Mouse (Mus musculus) urinary bladder, postnatal 14 days (tissue): ENCODE measurements around the gene Efnb2.

ENCODE experiments used
- DNase-seq: peaks from one replicate; pipeline ENCODE4 v3.0.0; 2021; ENCODE audit warnings: low spot score

Efnb2 gene

DNA sequence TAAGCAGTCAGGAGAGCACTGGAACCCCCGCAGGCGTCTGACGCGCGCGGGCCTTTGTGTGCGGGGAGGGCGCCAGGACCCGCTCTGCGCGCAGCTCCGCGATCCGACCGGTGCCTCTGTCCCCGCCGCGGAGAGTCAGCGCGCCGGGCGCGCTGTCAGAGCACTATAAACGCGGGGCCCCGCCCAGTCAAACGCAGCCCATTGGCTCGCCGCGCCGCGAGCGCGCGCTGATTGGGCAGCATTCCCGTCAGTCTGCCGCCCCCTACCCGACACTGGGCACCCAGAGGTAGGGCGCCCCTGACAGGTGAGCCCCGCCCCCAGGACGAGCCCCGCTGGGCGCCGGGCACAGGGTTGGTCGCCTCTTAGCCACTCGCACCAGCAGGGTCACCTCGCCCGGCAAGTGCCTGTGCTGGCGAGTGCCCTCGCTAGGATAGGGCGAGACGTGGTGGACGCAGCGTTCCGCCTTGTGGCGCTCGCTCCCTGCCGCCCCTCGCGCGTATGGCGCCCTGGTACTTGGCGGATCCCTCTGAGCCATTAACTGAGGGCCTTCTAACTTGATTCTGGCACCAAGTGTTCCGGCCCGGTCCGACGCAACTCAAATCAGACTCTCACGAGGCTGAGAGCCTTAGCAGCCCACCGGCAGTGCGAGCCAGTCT is at the start of gene Efnb2:
Gene Efnb2 (minus strand): TSS at position 140 of the 656 bp plus-strand sequence.
- DNase-seq, result peak; percentile 97

DNA sequence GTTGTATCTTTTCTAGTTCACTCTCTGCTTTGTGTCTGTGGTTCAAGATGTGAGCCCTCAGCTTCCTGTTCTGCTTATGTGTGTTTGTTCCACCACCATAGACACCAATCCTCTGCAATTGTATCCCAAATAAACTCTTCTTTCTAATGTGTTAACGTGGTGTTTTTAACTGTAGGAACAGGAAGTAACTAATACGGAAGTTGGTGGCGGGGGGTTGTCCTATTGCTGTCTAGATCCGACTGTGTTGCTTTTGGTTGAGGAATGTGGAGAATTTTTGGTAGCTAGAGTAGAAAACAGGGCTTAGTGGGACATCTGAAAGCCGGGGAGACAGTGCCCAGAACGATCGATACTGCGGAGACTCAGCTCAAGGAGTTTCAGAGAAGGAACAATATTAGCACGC is 43.8 kb upstream of the Efnb2 start:
- DNase-seq, result no peak

DNA sequence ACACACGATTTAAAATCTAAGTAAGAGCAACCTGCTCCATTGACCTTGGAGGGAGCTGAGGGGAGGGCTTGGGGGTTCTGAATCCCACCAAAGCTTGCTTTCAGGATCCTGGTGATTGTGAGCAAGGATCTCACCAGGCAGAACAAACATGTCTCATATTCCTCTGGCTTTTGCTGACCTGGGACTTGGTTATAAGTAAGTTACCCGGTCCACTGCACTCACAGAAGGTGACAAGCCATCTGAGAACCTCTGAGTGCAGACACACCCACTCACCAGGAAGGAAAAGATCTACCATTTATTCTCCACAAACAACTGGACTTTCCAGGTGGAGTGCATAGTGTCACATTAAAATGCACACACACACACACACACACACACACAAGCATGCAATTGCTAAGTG is 42.6 kb upstream of the Efnb2 start:
- no peak for DNase-seq

DNA sequence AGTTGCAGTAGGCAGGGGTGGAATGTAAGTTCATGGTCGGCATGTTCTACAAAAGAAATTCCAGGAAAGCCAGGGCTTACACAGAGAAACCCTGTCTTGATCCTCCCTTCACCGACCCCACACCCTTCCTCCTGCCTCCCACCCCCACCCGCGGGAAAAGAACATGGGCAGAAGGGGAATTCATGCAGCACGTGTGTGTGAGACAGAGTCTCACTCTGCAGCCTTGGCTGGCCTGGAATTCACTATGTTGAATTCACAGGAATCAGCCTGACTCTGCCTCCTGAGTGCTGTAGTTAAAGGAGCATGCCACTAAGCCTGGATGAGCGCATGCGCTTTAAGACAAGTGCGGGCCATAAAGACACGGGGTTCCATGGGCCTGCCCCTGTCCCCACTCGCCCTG is 39.8 kb upstream of the Efnb2 start:
- no peak for DNase-seq

DNA sequence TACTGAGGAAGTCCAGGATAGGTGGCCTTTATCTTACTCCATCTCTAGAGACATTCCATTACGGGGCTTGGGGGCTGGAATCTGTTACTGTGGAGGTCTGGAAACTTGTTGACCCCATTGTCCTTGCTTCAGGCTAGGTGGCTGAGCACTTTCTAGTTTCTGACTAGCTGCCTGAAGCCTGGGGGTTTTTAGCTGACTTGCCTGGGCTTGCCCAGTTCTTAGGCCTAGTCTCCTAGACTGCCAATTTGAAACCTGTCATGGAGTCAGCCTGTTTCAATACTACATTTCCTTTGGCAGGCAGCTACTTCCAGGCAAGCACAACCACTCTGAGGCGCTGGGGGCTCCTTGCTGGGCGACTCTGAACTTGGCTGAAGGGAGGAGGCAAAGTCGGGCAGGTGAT is 39.2 kb upstream of the Efnb2 start:
- no peak for DNase-seq

DNA sequence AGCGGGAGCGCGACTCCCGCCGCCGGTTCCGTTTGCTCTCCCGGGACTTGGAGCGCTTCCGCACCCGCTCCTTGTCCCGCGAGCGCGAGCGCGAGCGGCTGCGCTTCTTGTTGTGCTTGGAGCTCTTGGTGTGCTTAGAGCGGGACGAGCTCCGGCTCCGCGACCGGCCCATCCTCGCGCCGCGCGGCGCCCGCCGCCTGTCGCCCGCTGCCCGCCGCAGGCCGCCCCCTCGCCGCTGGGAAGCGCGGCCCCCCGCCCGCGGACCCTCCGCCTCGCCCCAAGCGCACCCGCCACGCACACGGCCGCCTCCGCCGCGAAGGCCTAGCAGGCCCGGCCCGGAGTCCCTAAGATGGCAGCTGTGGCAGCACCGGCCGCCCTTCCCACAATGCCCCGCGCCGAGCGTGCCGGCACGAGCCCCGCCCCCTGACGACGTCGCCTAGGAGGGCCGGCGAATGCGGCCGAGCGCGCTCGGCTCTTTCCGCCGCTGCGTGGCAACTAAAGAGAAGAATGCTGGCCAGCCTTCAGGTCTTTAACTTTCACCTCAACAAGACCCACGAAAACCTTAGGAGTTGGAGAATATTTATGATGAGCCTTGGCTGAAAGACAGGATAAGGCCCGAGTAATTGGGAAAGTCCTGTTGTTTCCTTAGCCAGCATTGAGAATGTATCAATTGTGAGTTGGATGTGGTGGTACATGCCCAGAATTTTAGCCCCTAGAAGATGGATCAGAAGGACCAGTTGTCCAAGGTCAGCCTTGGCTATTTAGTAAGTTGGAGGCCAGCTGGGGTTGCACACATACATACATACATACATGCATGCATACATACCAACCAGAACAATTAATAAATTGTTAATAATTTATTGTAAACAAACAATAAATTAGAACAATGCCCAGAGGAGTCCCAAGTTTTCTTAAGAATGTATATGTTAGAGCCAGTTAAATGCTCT is 29.4 kb upstream of the Efnb2 start, which contains the start of gene Arglu1:
Gene Arglu1 (minus strand): TSS at position 376 of the 947 bp plus-strand sequence.
- peak; percentile 97 for DNase-seq

DNA sequence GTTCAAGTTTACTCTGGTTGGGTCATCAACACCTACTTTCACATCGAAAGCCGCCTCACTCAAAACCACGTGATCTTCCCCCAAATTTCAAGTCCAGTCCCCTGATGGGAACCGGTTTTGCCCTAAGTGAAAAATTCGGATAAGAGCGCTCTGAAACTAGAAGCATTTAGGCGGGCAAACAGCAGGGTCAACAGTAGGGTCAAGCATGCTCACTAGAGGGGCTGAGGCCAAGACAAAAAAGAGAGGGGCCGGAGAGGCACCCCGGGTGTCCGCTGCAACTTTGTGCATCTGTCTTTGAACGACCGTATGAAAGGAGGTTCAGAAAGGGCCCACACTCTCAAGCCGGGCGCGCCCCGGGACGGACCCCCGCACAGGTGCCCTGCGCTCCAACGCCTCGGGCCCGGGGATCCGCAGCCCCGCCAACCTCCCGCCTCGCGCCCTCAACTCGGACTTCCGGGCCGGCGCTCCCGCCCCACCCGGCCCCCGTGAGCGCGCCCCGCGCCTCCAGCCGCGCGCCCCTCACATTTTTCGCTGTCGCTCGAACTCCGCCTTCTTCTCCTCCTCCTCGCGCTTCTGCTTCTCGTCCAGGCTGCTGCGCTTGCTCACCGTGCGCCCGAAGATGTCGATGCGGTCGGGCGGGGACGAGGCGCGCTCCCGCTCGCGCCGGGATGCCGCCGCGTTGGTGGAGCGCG is 28.6 kb upstream of the Efnb2 start:
- DNase-seq, result peak; percentile 70

DNA sequence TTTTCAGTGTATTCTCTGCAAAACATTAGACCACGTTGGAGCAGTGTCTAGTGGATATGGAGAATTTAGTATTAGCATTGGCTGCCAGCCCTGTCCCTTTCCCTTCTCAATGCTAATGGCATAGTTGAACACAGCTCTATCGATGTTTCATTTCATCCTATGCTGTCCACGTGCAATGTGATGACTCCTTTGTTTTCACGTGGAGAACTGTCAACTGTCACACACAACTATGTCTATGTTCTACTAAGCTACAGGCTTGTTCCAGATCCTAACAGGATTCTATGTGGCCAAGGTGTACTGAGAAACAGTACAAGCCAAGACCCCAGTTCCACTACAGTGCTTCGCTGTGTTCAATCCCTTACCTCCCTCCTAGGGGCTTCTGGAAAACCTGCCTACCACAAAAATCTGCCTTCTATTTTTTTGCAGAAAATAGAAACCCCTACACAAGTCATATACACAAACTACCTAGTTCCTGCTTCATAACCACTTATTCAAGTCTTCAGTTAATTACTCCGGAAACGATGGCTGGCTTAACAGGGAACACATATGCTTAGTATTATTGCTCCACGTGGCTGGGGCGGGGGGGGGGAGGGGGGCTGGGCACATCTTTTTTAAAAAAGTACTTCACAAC is 27.9 kb upstream of the Efnb2 start:
- DNase-seq, result no peak

DNA sequence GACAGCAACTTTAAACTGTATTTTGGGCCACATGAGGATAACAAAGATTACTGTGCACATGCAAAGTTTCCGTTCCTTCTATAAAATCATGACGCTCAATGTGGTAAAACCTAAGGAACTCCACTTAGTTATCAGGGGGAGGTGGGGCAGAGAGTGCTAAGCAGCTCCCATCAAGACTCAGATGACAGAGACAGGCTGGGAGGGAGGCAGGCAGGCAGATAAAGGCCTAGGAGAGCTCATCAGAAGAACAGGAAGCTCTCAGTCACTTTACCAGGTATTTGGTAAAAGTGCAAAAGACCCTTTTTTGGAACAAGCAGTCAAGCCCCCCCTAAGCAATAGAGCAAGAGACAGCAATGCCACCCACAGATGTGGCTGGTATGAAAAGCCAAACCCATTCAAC is 24.5 kb upstream of the Efnb2 start:
- no peak for DNase-seq

DNA sequence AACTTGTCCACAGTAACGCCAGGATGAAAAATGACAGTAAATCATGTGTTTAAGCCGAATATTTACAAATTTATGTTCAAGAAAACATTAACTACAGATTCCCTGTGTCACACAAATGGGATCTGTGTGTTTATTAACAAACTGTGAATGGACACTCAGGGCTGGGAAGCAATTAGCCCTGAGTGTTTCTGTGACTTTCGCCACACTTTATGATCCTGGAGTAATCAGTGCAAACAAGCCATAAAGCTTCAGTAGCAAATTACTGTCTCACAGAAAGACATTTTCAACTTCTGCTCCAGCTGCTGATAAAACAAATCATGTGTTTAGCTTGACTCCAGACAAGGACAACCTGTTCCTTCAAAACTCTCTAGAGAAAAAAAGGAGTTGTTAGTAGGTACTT is 21.7 kb upstream of the Efnb2 start:
- DNase-seq, result no peak

DNA sequence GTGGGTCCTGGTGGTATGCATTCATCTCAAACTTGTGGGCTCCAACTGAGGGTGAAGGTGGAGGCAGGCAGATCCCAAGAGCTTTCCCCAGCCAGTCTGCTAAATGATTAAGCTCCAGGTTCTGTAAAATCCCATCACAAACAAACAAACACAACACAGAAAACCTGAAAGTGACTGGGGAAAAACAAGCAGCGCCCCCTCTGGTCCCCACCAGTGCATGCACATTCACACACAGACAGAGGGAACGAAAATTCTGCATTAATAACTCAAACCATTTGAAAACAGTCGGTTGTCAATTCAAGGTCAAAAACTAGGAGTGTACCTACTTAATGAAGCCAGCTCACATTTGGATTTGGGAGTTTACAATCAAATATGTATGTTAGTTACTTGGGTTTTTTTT is 17.2 kb upstream of the Efnb2 start:
- DNase-seq, result no peak

DNA sequence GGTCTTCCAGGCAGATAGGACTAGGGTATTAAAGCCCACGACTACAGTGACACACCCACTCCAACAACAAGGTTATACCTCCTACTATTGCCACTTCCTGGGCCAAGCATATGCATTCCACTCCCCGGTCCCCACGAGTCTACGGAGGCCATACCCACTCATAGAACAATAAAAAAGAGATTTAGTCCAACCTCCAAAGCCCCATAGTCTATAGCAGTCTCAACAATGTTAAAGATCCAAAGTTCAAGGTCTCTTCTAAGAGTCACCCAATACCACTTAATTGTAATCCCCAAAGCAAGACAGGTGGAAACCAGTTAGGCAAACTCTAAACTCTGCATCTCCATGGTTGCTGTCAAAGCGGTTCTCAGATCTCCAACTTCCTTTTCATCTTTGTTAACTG is 13.8 kb upstream of the Efnb2 start:
- DNase-seq, result no peak

DNA sequence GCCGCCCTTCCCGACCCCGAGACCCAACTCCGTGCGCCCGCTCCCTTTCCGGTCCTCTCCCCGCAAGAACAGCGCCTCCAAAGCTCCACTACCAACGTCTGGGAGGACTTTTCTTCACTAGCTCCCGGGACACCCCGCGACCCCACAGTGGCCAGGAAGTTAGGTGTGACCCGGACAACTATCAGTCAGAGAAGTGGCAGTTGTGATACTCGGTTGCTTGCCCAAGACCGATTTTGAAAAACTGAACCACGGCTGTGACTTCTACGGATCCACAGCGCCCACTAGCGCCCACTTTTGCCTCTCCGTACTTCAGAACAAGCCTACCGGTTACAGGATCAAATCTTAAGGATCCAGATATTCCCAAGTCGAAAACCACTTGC is 707 bp upstream of the Efnb2 start:
- peak; percentile 91 for DNase-seq

DNA sequence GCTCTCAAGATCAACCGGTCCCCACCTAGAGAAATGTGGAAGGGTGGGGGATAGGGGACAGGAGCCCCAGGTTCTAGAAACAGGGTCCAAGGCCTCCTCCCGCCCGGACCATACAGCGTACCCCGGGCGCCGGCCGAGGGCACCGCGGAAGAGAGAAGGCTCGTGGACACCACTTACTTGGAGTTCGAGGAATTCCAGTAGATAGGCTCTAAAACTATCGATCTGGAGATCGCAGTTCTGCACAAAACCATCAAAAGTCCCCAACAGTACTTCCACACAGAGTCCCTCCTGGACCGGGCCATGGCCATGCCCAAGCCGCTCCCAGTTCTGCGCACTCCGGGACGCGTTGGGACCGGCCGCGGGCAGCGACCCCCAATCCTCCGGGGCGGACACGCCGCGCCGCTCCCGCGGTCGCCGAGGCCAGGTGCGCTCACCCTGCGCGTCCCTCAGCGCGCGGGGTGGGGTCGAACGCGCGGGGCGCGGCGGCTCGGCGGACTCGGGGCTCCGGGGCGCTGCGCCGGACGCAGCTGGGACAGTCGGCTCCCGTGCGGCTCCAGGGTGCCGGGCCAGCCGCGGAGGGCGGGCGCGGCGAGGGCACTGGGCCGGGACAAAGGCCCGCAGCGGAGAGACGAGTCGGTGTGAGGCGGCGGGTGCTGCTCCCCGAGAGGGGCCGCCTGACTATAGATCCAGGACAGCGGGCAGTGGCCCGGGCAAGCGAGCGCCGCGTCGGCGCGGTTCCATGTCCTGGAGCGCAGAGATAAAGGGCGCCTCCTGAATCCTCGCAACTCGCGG is 539 bp downstream of the Efnb2 start:
- DNase-seq, result peak; percentile 38

DNA sequence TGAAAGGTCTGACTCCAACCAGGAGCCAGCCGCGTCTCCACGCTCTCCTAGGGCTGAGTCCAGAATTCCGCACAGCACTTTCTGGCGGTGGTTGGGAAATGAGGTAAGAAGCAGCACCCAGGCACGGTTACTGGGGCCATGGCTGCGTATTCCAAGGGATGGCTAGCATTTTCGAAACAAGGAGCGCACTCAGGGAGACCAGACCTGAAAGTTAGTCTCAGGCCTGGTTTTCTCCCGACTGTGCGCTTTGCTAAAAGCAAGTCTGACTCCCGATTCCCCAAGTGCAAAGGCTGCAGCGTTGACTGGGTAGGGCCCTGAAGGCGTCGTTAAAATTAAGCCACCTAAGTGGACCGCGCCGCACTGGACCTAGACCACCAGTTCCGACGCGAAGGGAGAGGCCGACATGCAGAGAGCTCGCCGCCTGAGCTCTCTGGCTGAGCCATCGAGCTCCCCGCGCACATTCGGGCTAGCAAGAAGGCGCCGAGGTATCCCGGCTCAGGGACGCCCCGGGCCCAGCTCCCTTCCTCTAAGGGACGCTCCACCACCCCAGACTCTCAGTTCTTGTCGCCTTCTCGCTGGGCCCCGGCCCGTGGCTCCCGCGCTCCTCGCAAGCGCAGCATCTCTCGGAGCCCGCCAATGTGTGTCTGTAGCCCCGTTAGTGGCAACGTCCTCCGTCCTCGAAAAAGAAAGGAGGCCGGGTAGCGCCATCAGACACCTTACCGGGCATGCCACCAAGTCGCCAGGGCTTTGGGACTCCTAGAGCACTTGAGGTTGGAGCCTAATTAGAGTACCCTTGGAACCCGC is 1.3 kb downstream of the Efnb2 start:
- peak; percentile 40 for DNase-seq

DNA sequence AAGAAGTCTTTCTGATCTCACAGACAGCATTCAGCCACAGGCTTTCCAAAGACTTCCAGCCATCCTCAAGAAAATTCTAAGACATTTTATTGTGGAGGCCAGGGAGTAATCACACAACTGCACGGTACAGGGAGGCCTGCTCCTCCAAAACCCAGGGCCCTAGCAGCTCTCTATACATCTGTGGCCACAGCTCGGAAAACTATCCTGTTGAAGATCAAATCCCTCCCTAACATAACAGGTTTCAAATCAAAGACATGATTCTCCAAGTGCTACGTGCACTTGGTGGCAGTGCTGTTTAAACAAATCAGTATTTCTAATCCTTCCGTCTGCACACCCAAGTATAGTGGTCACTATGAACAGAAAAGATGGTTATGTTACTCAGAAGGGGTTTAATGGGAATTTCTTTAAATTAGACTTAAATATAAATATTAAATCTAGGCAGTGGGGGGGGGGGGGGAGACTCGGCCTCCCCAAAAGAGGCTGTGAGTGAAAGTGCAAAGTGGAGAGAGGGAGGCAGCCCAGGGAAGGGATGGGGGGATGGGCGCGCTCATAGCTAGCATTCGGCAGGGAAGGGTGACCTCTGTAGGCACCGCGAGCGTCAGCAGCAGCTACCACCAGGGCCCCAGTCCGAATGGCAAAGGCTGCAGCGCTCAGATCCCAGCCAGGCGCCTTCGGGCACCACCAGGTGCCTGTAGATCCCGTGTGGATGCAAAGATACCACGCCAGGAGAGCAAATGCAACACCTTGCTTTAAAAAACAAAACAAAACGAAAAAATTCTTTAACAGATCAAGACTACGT is 2.4 kb downstream of the Efnb2 start:
- peak; percentile 91 for DNase-seq

DNA sequence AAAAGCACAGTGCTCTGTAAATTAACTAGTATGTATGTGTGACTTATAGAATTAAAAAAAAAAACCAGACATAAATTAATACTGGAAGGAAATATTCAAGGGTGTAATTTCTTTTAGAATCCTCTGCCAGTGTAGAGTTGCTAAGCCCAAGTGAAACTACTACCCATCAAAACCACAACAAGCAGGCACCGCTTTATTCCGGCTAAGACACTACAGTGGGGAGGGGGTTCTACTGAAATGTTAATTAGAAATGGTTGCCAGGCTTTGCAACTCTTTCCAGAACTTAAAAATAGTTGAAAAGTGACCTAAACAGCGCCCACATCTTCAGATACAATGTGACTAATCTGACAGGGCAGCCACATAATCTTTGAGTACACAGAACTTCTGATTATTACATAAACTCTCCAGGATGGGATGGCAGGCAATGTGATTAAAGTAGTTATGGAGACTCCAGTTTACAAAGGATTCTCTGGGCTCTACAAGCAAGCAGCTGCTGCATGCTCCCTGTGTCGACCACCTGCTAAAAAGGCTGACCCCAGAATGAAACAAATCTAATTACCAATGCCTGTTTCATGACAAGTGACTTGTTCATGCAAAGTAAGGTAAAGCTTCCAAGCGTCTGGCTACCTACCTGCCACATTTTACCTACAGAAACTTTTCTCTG is 3.2 kb downstream of the Efnb2 start:
- DNase-seq, result no peak

DNA sequence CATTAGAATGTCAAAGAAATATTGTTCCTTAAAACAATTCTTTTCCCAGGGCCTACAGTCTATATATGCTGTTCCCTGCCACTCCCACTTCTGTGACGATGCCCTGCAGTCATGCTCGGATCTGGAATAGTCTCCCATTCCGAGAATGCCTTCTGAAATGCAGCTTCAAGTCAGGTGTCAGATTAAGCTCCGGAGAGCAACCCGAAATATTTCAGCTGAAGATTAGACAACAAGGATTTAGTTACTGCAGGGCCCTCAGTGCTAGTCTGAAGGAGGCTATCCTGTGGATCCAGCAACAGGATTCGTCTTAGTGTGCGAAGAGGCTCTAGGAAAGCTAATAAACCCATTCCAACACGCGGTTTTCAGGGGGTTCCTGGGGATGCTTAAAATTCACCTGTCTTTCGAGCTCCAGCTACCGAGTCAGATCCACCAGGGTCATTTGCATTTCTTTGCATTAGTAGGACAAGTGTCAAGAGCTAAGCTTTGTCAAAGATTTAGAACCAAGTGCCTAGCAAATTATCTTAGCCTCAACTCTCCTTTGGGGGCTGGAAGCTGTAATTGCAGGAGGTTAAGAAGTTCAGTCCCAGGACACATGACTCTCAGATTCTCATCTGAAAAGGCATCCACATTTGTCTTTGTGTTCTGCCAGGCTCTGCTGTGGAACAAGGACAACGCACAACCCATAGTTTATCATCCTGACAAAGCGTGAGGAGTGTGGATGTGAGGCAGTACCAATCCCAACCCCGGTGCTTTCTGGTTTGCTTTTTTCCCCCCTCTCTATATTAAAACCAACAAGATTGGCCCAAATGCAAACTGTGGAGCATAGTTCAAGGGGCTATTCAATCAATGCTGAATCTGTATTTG is 4.2 kb downstream of the Efnb2 start:
- DNase-seq, result no peak
